Mouse (Mus musculus) T-helper 1 cell (primary cell): ENCODE measurements at regions not wholly inside any gene's neighbourhood (a gene's known extent, or its start where the extent isn't known, plus 50 kb on each side); places are given as distances from the start of the nearest gene placed in this dataset.

Experiments used
- in situ Hi-C: fragments of 300-600 bp; cut with MboI, MseI; formaldehyde crosslinking; loops from one replicate; pipeline ENCODE4 v1.15.1; 2025; ENCODE audit warnings: high pct_unique_total_duplicates

DNA sequence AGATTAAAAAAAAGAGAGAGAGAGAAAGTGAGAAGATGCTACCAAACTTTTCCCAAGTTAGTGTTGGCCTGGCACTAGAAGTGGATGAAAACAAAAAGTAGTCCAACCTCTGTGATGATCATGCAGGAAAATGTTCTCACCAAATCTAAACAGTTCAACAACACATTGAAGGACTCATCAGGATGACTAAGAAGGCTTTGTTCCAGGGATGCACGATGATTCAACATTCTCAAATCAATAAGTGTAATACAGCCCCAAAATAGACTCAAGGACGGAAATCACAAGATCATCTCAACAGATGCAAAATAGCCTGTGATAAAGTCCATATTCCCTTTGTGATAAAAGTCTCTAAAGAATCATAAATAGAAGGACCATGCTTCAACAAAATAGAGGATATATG lies 106.3 kb downstream of the Cysltr2 start:
- in situ Hi-C loops, result loop anchor here (10.0 kb wide), 1 partner anchor 1202 kb away; no protein-coding TSS in a partner anchor

DNA sequence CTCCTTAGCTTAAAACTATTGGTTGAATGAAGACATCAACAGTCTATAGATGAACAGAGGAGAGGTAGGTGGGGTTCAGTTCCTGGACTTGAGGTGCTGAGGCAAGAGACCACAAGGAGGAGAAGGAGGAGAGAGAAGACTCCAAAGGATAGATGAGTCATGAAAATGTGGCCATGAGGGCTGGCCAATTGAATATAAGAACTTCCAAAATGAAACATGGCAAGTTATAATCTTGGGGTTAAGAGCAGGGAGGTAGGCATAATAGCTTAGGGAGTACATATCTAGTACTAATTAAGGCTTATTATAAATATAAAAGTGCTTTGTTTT lies 109.9 kb downstream of the Cysltr2 start:
- in situ Hi-C loops, result no loop called here

DNA sequence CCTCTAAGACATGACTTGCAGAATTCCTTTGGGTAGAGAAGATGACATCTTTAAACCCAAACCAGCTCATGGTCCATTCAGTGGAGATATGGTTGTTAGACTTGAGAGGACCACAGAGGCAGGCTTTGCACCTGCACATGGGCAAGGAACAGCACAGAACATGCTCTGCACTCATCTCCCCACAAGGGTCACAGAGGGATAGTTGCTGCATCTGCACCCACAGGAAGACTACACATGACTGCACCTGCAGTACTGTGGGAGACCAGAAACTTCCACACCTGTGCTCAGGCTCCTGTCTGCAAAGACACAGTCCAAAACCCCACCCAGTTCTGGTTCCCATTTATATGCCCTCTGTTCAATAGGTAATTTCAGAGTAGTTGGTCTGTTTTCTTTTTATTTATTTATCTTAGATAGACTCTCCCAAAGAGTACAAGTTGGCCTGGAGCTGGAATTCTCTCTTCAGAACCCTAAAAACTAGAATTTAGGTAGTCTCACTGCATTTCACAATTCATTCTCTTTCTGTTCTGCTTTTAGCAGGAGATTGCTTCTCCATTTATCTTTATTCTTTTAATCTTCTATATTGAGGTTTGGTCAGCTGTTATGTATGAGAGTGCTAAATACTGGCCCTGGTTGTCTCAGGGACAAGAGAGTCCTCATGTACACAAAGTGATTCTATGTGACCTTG lies 110.4 kb downstream of the Cysltr2 start:
- in situ Hi-C loops, result no loop called here

DNA sequence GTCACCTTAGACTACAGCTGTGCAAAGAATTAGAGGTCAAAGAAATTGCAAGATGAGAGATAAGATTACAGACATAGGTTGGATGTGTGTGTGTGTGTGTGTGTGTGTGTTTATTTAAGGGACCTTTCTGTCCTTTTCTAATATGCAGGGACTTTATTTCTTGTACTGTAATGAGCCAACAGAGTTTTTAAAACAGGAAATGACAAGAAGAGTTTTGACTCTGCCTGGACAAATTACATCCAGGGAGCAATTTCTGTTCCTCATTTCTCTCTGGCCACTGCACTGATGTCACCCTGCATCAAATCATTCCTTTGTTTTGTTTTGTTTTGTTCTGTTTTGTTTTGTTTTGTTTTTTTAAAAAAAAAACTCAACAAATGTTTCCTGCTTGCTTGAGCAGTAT lies 115.3 kb downstream of the Cysltr2 start:
- in situ Hi-C loops, result loop anchor here (5.0 kb wide), 1 partner anchor 44 kb away; no protein-coding TSS in a partner anchor

DNA sequence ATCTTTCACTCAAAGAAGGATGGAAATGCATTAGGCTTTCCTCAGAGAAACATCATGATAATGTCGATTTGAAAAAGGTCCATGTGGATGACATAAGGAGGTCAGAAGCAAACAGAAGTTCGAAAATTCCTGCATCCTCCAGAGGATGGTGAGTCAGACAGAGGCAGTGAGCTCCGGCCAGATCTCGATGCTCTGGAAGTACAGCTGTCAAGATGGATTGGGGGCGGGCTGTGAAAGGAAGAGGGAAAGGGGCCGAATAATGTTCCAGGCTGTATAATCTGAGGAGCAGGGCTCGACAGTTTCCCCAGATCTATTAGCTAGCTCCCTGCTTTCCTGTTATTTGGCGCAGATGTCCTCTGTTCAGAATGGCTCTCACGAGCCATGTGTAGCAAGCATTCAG lies 116.6 kb downstream of the Cysltr2 start:
- in situ Hi-C loops, result loop anchor here (5.0 kb wide), 1 partner anchor 45 kb away; no protein-coding TSS in a partner anchor

DNA sequence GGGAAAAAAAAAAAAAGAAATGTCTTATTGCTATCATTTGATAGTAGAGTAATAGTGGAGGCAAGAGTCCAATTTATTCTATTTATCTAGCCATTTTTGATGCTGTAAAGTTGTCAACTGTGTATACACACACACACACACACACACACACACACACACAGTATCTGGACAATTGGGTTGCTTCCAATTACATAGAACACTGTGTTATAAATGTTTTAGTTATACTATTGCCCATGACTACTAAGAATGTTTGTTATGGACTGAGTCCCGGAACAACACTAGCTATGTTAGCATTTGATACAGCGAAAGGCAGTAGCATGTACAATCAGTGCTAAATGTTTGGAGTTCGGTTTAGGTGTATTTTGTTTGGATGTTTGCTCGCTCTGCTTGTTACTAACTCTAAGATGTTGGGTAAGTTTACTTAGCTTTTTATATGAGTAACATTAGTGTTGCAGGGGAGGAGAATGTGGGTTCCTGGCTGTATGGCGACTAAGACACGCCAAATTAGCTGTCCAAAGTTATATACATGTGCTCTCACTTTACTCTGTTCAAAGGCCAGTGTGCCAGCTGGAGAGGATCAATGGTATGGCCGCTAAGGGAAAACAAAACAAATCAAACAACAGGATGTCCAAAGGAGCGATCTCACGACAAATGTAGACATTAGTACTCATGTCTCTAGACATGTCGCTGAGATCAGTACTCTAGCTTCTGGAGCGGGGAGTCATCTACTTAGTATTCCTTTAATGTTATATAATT lies 147.6 kb downstream of the Cysltr2 start:
- in situ Hi-C loops, result no loop called here

DNA sequence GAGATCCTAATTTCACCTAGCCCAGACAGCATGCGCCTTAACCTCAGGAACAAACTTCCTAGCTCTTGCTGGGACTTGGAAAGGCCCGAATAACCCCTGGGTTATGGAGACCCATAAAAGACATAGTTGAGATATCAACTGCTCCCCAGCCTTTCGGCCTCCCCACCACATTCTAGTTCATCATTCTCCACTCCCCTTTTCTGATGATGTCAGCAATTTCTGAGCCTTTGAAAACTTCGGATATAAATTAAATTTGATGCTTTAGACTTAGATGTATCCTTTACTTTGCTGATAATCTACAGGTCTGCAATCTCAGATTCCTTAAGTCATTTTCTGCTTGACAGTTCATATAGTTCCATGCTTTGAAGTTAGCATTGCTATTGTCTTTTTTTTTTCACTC lies 149.3 kb downstream of the Cysltr2 start:
- in situ Hi-C loops, result no loop called here

DNA sequence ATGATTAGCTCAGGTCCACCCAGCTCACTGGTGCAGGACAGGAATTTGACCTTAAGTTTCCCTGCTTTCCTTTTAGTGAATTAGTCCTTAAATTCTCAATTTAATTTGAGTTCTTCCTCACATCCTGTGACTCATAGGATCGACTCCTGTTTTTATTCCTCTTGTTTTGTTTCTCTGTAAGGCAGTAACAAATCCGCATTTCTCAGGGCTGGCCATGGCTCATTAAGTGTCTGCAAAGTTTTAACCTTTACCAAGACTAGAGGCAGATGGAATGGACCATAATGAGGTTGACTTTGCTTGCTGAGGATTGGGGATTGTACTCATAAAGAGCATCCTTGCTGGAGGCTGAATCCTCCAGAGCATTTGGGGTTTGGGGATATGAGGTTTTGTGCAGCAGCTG lies 156.6 kb downstream of the Cysltr2 start:
- in situ Hi-C loops, result no loop called here

DNA sequence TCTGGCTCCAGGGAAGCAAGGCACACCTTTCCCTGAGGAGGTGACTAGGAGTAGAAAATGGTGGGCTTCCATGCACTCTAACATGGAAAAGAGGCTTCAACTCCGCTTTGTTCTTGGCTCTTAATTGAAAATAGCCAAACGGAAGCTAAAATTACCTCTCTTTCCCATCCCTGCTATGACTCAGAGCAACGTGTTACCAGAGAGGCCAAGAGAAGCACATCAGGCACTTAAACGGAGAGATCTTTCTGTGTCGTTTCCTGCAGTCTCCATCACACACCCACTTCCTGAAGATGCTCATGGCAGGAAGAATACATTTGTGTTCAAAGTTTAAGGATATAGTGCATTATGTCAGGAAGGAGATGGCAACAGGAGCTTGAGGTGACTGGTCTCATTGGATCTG lies 159.3 kb downstream of the Cysltr2 start:
- in situ Hi-C loops, result no loop called here

DNA sequence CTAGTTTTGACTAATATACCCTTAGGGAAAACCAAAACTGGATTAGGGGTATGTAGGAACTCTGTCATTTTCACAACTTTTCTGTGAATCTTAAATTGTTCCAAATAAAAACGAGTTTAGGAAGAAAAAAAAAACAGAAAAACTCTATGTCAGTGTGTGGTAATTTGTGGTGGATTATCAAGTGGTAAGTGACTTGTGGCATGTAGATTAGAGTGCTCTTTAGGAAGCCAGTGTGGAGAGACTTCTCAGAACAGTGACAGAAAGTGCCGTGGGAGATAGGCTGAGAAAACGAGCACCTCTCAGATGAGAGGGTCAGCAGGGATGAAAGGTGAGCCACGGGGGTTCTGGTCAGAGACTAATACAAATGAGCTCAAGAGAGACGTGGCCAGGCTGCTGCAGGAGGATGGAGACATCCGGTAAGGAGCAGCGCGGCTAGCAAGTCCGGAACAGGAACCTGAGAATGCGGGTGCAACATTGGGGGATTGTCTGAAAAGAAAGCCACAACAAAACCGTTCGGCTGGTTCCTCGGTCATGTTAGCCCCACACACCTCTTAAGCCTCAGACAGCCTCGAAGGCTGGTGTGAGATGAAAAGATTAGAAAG lies 161.3 kb downstream of the Cysltr2 start:
- in situ Hi-C loops, result no loop called here

DNA sequence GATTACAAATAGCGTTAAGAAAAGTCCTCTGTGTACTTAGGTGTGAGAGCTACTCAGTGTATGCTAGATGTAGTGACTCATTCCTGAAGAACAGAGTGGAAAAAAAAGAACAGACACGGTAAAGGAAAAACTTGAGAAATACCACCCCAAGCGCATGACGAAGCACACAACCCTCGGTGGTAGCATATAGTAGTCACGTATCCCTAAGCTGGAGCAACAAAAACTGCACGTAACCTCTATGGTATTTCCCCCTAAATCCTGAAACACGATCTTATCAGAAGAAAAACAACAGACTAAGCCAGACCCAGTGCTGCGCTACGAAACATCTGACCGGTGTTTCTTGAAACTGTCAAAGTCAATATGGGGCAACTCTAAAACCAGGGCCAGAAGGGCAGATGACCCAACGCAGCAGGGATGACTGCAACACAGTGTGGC lies 162.0 kb downstream of the Cysltr2 start:
- in situ Hi-C loops, result no loop called here

DNA sequence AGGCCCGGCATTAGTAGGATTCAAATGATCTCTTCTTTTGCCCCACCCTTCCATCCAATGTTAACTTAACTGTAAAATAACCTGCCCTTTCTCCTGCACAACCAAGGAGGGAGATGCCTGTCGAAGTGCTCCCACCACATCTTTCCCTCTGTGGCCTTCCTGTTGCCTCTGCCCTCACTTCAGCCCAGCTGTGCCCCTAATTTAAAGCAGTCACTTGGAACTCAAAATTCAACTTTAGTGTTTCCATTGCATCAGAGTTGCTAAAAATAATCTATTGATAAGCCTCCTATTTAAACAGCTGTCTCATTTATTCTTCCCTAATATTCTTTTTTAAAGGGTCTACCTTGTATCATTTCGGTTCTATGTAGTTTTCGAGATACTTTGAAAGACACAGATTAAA lies 163.1 kb downstream of the Cysltr2 start:
- in situ Hi-C loops, result no loop called here

DNA sequence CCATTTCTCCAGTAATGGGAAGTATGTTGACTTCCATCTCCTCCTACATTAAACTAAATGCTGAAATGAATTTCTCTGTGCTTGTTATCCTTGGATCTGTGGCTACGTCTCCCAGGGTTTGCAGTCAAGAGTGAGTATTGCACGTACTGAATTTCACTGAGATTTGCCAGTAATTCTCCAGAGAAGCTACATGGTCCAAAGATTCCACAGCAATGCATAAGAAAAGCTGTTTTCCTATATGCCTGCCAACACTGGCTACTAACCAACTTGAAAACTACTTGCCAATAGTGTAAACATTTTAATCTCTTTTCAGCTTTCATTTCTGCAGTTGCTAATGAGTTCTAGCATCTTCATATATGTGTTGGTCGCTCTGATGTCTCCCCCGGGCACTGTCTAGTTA lies 164.4 kb downstream of the Cysltr2 start:
- in situ Hi-C loops, result no loop called here

DNA sequence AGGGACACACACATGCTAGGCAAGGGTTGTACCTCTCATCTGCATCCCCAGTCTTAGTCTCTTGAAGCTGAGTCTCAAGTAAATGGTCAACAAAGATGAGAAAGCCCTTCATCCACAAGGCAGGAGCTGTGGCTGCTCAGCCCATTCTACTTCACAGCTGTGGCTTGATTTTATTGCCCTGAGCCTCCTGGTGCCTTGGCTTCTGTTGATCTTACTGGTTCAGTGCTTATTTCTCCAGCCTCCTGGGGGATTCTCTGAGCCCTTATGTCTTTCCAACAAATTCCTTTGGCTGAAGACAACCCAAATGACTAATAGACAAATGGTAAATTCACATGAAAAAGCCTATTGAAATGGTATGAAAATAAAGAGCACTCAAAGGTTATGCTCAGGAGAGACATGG lies 167.3 kb upstream of the Fndc3a start:
- in situ Hi-C loops, result no loop called here

DNA sequence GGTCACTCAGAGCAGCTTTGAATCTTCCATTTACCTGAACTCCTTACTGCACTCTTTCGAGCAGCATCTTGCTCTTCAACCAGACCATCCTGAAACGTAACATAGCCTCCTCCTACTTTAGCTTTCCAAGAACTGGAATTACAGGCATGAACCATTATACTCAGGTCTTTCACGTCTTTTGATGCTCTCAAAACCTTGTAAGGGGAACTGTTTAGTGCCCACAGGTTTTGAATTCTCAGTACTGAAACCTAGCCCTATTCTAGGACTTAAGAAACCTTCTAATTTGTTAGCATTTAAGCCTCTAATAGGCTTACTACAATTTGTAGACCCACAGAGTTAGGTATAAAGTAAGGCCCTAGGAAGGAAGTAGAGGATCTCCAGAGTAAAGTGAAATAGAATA lies 163.7 kb upstream of the Fndc3a start:
- in situ Hi-C loops, result no loop called here

DNA sequence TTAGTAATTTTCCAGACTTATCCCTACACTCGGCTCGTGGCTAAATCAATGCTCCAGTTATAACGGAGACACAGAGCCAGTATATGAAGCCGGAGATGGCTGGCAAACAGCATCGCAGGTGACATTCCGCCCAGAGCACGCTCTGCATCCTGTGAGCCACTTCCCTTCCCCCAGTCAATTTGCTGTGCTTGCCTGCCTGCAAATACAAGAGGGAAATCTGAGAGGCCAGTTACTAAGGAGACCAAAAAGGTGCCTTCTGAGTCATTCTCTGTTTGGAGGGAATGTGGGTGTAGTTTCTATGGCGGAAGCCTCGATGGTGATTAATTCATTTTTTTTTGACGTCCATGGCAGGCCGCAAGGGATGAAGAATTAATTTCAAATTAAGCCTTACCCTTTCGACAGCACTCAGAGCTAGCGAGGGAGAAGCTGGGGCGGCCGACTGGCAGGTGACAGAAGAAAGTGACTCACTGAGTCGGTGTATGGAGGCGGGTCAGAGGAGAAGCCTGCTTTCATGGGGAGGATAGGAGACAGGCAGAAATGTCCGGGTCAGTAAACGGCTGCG lies 159.5 kb upstream of the Fndc3a start:
- in situ Hi-C loops, result no loop called here

DNA sequence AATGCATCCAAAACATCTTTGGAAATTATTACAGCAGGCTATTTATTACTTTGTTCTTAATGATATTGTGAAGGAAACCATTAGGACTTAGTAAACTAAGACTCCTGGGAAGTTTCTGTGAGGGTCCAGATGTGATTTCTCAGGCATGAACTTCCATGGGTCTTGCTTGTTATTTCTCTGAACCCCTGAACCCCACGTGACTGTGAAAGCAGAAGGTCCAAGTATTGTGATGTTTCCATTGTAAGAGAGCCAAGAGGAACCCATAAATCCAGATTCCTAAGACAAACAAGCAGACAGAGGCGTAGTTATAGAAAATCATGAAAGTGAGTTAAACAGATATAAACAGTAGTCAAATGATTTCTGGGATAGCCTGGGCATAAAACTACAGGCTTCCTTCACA lies 157.1 kb upstream of the Fndc3a start:
- in situ Hi-C loops, result no loop called here

DNA sequence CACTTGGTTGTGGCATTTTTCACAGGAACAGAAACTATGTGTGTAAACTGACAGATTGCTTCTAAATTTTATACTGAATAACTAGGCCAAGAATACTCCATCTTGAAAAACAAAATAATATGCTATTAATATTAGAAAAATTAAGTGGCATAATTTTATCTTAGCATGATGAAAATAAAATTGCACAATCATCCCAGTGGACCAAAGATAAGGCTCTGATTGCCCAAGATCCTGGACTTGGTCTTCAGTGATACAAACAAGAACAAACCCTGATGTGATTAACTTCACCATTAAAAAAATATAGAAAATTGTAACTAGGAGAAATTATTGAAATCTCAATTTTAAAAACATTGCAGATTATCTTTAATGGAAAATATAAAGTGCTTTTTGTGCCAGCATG lies 155.7 kb upstream of the Fndc3a start:
- in situ Hi-C loops, result no loop called here

DNA sequence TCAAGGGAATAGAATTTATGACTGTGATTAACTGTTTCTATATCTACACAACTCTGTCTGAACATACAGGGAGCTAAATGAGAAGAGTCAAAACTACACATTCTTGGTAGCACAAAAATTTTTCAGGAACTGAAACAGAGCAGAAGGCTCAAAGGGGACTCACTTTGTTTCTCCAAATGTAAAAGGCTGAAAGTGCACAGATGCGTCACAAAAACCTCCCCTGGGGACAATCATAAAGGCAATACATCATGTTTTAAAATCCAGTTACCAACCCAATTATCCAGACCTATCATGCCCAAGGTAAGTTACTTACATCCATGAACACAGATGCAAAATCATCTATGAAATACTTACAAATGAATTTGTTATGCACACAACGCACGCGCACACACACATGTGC lies 155.0 kb upstream of the Fndc3a start:
- in situ Hi-C loops, result no loop called here

DNA sequence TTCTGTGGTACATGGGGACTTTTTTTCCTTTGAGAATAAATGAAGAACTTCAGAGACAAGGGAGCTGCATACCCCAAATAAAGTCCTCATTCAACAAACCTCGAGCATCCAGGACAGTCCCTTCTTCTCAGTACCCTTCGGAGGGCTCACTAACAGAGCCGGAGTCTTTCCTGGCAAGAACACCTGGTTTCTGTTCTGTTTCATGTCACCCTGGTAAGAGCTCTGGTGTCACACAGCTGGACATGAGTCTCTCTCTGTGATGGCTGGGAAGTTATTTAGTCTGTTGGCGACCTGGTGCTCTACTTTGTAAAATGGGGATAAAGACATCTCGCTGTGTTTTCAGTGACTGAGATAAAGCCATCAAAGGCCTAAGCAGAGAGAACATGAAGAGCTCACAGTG lies 154.3 kb upstream of the Fndc3a start:
- in situ Hi-C loops, result no loop called here

DNA sequence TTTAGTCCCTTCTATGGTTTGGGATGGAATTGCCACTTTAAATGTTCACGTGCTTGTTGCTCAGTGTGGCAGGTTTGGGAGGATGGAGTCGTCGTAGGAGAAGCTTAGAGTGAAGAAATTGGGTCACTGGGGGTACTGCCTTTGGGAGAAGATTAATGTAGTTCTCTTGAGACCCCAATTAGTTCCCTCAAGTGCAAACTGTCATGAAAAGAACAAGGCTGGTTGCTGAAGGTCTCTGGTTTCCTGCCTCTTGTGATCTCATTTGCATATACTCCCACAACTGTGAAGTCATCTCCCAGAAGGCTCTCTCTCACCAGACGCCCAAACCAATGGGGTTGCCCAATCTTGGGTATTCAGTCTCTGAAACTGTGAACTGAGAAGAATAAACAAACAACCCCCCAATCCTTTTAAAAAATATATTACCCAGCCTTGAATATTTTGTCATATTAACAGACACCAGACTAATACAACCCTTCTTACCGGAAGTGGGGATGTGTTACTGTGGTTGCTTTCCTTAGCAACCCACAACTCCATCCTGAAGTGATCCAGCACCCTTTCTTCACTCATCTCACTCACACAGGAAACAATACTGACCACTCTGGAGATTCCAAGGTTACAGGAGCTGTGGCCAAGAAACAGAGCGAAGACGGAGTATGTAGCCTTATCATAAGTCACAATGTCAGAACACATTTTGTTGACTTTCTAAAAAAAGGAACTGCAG lies 153.2 kb upstream of the Fndc3a start:
- in situ Hi-C loops, result no loop called here

DNA sequence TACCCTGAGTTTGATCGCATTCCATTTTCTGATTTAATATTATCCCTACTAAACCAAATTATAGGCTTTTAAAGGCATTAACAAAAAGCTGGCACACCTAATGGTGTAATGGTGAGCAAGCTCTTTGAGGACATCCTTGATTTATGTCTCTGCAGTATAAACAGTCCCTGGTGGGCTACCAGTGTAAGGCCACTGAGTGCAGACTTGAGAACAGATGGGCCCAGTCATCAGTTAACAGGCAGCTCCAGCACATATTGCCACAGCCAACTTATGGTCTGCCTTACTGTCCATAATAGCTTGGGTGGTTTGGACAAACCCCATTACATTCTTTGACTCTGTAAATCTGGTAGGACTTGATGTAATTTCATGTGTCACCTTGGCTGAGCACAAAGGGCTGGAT lies 144.4 kb upstream of the Fndc3a start:
- in situ Hi-C loops, result no loop called here
